In the genomic region with DNA sequence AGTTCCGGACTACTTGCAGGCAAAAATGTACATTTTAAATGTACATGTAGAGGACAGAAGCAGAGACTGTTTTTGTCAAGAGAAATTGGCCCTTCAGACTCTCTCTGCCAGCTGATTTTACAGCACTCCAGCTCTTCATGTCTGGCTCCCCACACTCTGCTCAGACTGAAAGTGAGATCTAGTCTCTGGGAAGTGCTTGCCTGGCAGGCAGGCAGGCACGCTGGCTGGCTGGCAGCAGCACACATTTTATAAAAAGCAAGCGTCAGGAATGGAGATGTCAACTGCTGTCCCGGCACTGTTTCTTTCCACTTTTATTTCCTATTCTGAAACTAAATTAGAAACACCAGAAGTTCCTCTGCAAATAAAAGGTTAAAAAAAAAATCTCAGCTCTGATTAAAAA, we compare ENCODE assay signal across 9 mouse cellular contexts.
A peak's percentile ranks its signal among the peaks of the same experiment; 100 is the strongest.
DNase-seq lines count a peak whose midpoint lies in the region; ATAC-seq and TF ChIP-seq lines count a peak whose summit lies in the region.
"Had no signal": no experiment of that assay in that cellular context is flagged by ENCODE, and none has a peak within 500 bp of the region (broad histone marks: within the 10 kb centered on the region; RNA-seq: fewer than 3 reads in every experiment).

No protein-coding gene starts in this region.

- DNase-seq in layer of hippocampus, adult 11-12 months (ENCODE audit: low spot score): peak; percentile 35
- no peak for DNase-seq in layer of hippocampus, adult 9-10 months (ENCODE audit: low spot score)
- DNase-seq in gastrocnemius, postnatal 10 days: peak; percentile 9
- peak; percentile 28 to 32 for DNase-seq in layer of hippocampus, postnatal 10 days (ENCODE audit: low spot score in 2 of 2)
- DNase-seq in right cerebral cortex, postnatal 25 days: peak; percentile 61
- no peak for DNase-seq in thymus, adult 2 months
- DNase-seq: thymus, postnatal 25 days had no signal

- WGBS in thymus, adult 2 months: 67% methylated on average over 4 of the region's 4 CpGs

- ATAC-seq in erythroblast, adult 5-6 weeks (replicated peaks; ENCODE audit: low FRiP score, poor library complexity, severe bottlenecking): no peak

- no peaks in the 10 kb centered on the region for H3K4me1 ChIP-seq in thymus, adult 2 months (replicated peaks; ENCODE audit: control insufficient read depth, insufficient read depth, low read length)

- no peak overlapping the region for H3K4me3 ChIP-seq in thymus, adult 2 months (ENCODE audit: control insufficient read depth, insufficient read depth, low read length)
- H3K4me3 ChIP-seq: erythroblast, embryonic 14.5 days had no signal

- H3K27me3 ChIP-seq in thymus, adult 2 months (ENCODE audit: control insufficient read depth, insufficient read depth, low read length): no peaks in the 10 kb centered on the region

- no peak overlapping the region for H3K27ac ChIP-seq in thymus, adult 2 months (ENCODE audit: control insufficient read depth, insufficient read depth, low read length)

- no peak for TF ChIP-seq POLR2A in thymus, adult 2 months (IDR thresholded peaks at IDR 0.05; ENCODE audit: control insufficient read depth, extremely low read depth, insufficient read depth, low read length, poor library complexity)

- TF ChIP-seq CTCF in thymus, adult 2 months (IDR thresholded peaks at IDR 0.05; ENCODE audit: borderline replicate concordance, control insufficient read depth, extremely low read depth, insufficient read depth, low read length, poor library complexity): no peak

- no peaks in the 10 kb centered on the region for H3K36me3 ChIP-seq in thymus, adult 2 months (ENCODE audit: control insufficient read depth, insufficient read depth, low read length)

Comparison
In these comparisons a context has a peak if more than half of its experiments do, and no peak if none do; other contexts are left out.
1. DNase-seq: peak in layer of hippocampus, adult 11-12 months (single experiment), gastrocnemius, postnatal 10 days (single experiment), layer of hippocampus, postnatal 10 days (2 of 2) and right cerebral cortex, postnatal 25 days (single experiment); none in layer of hippocampus, adult 9-10 months (single experiment) and thymus, adult 2 months (single experiment).